Mouse (Mus musculus) limb, embryonic 11.5 days (tissue): ENCODE results near the gene Fgfr2. TPM values are rescaled to one million over a fixed set of nuclear protein-coding genes. Genes with fewer than 3 reads are reported as not detected.

ENCODE experiments used
- ATAC-seq: fragments of 200-750 bp; cut with Nextera tagmentation; 2 replicates; pipeline ENCODE4 v1.8.0; 2017; ENCODE audit warnings: low read depth; ENCODE audit not compliant: insufficient number of reproducible peaks, low FRiP score, low TSS enrichment
- DNase-seq: peaks from one replicate; pipeline ENCODE4 v3.0.0-alpha.2; 2015; ENCODE audit warnings: low spot score
- H3K27ac ChIP-seq: fragments of 300-500 bp; sonication (generic); replicated peaks from 2 replicates; pipeline ENCODE4 v1.5.1; 2014; ENCODE audit warnings: low read depth, mild to moderate bottlenecking, low read length
- H3K27me3 ChIP-seq: fragments of 300-500 bp; sonication (generic); 2 replicates; pipeline ENCODE4 v1.6.1; 2014; ENCODE audit warnings: mild to moderate bottlenecking, low read length, mixed read lengths; ENCODE audit not compliant: control insufficient read depth, insufficient read depth
- H3K36me3 ChIP-seq: fragments of 300-500 bp; sonication (generic); 2 replicates; pipeline ENCODE4 v1.6.1; 2014; ENCODE audit warnings: mild to moderate bottlenecking, low read length, moderate library complexity, mixed read lengths; ENCODE audit not compliant: control insufficient read depth, insufficient read depth
- H3K4me1 ChIP-seq: fragments of 300-500 bp; sonication (generic); 2 replicates; pipeline ENCODE4 v1.6.1; 2014; ENCODE audit warnings: low read length, mixed read lengths; ENCODE audit not compliant: control insufficient read depth, insufficient read depth
- H3K4me2 ChIP-seq: fragments of 300-500 bp; sonication (generic); 2 replicates; pipeline ENCODE4 v1.6.1; 2014; ENCODE audit warnings: low read depth, mild to moderate bottlenecking, moderate library complexity; ENCODE audit not compliant: severe bottlenecking
- H3K4me3 ChIP-seq: fragments of 300-500 bp; sonication (generic); 2 replicates; pipeline ENCODE4 v1.5.1; 2014; ENCODE audit warnings: low read depth, low read length
- H3K9ac ChIP-seq: fragments of 300-500 bp; sonication (generic); 2 replicates; pipeline ENCODE4 v1.6.1; 2014; ENCODE audit warnings: mild to moderate bottlenecking, low read length
- H3K9me3 ChIP-seq: fragments of 300-500 bp; sonication (generic); 2 replicates; pipeline ENCODE4 v1.6.1; 2016; ENCODE audit warnings: low read length; ENCODE audit not compliant: control insufficient read depth
- WGBS: fragments of 180-500 bp; shearing (Covaris S2); extraction: QIAGEN DNeasy Blood & Tissue Kit; methylation state at CpG from one replicate; pipeline ENCODE4 v1.1.7; 2014; 5-methylcytosine and 5-hydroxymethylcytosine counted together
- polyA plus RNA-seq: library from polyadenylated mRNA; unstranded; fragments of >200 nt; fragmentation: Nextera tagmentation; extraction: Ambion mirVana; gene quantifications from 2 replicates; pipeline ENCODE4 v1.2.1, GENCODE M21; 2014

Gene Fgfr2
- polyA plus RNA-seq, 1 experiment from 2014 or later = 60.1 TPM

DNA sequence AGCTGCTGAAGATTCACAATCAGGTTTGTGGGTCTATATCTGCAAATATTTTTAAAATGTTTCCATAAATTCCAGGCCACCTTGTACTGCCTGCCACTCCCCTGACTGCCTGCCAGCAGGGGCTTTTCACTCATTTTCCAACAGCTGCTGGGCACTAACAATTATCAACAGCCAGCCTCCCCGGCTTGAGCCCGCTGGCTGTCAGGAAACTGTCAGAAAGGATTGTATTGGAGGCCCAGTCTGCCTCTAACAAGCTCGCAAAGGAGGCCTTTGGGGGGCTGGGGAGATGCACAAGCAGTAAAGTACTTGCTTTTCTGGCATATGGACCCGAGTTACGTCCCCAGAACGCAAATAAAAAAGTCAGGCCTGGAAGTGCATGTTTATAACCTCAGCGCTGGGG, 664.7 kb downstream of the Fgfr2 start:
- 0 out of 2 replicates have a peak, but pooled peaks cover 3% of the 10 kb centered on the region for H3K4me1 ChIP-seq
- 24% methylated on average over 7 of the region's 7 CpGs for WGBS
- no peak overlapping the region for H3K27ac ChIP-seq
- H3K27me3 ChIP-seq = no peaks in the 10 kb centered on the region
- DNase-seq (peak; percentile 50), ATAC-seq (no peak)
- no peaks in the 10 kb centered on the region for H3K9me3 ChIP-seq
- no peak overlapping the region for H3K4me2 ChIP-seq
- no peak overlapping the region for H3K4me3 ChIP-seq
- no peaks in the 10 kb centered on the region for H3K36me3 ChIP-seq
- H3K9ac ChIP-seq = no peak overlapping the region

DNA sequence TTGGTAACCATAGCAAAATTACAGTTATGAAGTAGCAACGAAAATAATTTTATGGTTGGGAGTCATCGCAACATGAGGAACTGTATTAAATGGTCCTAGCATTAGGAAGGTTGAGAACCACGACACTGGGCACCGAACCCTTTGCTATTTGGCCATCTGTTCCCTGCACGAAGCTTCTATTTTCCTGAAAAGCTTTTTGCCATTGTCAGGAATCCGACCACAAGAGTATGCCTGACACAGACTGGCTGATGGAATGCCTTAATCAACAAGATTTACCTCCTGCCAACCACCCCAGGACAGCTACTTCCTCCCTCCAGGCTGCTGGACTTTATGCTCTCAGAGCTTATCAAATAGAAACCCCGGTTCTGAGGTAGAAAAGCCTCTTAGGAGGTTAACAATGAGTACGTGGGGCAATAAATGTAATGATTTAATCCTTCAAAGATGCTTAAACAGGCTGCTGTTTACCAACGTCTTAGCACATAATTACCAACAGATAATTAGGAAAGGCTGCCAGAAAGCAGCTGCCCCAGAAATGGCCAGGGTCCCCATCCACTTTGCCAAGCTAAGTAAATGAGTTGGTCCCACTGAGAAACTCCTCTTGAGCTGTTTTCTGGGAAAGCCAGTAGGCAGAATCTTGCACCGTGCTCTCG, 668.0 kb downstream of the Fgfr2 start:
- Histone ChIP-seq H3K36me3 (no peaks in the 10 kb centered on the region), H3K9me3 (no peaks in the 10 kb centered on the region), H3K4me2 (no peak overlapping the region), H3K27ac (no peak overlapping the region), H3K4me1 (0 out of 2 replicates have a peak, but pooled peaks cover 3% of the 10 kb centered on the region), H3K27me3 (no peaks in the 10 kb centered on the region), H3K9ac (no peak overlapping the region), H3K4me3 (no peak overlapping the region)
- DNase-seq = peak; percentile 26
- 24% methylated on average over 11 of the region's 11 CpGs for WGBS
- no peak for ATAC-seq

DNA sequence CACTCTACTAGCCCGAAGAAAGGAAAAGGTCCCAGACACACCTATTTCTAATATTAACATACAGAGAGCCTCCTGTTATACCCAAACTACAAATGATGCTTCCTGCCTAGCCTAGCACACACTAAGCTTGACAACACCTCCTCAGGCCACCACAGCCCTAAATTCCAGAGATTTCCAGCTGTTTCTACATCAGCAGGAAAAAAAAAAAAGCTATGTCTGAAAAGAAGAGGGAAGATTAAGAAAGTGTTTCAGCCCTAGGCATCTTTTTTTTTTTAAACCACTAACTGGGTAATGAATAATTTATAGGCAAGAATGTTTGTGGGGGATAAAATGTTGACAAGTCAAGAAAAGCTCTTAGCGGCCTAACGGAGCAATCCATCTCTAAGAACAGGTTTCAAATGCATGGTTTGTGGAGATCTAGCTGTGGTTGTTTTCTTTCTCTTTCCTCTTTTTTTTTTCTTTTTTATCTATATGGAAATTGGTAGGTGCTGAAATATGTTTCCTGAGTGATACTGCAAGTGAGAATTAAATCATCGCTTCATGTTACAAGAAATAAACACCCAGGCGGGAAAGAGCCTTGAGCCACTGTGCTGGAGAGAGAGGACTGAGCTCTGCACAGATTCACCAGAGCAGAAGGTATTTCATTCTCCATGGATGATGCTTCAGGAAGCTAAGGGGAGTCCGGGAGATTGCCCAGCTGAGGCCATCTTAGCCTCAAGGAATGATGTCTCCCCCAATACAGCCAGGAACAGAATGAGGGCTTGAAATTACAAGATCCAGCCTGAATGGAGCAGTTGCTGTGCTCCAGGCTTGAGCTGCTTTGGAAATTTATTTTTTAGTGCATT, 673.0 kb downstream of the Fgfr2 start:
- H3K4me2 ChIP-seq = no peak overlapping the region
- no peaks in the 10 kb centered on the region for H3K4me1 ChIP-seq
- DNase-seq = no peak
- H3K27ac ChIP-seq = no peak overlapping the region
- no peaks in the 10 kb centered on the region for H3K9me3 ChIP-seq
- H3K27me3 ChIP-seq = no peaks in the 10 kb centered on the region
- no peaks in the 10 kb centered on the region for H3K36me3 ChIP-seq
- WGBS = 89% methylated on average over 6 of the region's 6 CpGs
- H3K9ac ChIP-seq = no peak overlapping the region
- H3K4me3 ChIP-seq = no peak overlapping the region
- no peak for ATAC-seq

DNA sequence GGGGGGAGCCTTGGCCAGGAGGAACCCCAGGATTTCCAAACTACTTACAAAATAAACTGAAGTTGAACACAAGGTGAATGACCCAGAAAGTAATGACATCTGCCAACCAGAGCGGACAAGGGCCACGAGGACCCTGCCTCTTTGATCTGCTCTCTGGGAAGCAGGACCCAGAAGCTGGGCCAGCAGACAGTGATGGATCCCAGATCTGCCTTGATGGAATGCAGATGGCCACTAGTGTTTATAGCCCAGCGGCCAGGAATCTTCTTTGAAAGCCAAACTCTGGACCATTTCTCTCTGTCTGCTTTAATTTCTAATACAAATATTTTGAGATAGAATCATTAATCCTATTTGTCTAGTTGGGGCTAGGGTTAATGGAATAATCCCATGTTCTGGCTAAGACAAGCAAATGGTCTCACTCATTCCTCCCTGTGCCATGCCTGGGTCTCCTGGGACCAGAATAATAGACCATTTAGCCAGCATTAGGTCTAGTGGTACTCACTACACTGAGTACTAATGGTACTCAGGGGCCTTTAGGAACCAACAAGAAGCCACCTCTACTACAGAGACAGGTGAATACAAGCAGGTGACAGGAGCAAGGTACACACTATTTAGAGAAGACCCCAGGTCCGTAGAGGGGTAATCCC, 674.5 kb downstream of the Fgfr2 start:
- Histone ChIP-seq H3K4me3 (no peak overlapping the region), H3K9me3 (no peaks in the 10 kb centered on the region), H3K4me2 (no peak overlapping the region), H3K36me3 (no peaks in the 10 kb centered on the region), H3K27me3 (no peaks in the 10 kb centered on the region), H3K4me1 (peaks cover 1% of the 10 kb centered on the region; the same call in 1 of the 2 replicates), H3K9ac (no peak overlapping the region), H3K27ac (no peak overlapping the region)
- ATAC-seq (no peak), DNase-seq (peak; percentile 43)
- WGBS = 33% methylated on average over 4 of the region's 4 CpGs

DNA sequence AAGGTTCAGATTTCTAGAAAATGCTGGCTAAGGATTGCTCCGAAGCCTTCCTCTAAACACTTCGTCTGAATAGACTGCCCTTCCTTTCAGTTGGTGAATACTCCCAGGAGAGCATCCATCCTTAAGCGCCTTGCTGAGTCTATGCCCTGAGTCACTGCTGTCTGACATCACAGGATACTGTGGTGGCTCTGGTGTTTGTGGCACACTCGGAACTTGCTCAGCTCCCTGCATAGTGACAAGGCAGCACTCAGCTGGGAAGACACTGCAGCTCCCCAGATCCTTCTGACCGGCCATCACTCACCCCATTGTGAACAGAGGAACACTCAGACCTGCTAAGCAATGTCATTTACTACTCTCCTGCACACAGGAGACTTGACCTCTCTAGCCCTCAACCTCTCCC, 675.6 kb downstream of the Fgfr2 start:
- no peak overlapping the region for H3K27ac ChIP-seq
- ATAC-seq = no peak
- H3K27me3 ChIP-seq = no peaks in the 10 kb centered on the region
- no peak for DNase-seq
- H3K9ac ChIP-seq = no peak overlapping the region
- H3K36me3 ChIP-seq = no peaks in the 10 kb centered on the region
- H3K9me3 ChIP-seq = no peaks in the 10 kb centered on the region
- WGBS = 80% methylated on average over 5 of the region's 5 CpGs
- H3K4me1 ChIP-seq = peaks cover 3% of the 10 kb centered on the region; the same call in 1 of the 2 replicates
- no peak overlapping the region for H3K4me2 ChIP-seq
- H3K4me3 ChIP-seq = no peak overlapping the region

DNA sequence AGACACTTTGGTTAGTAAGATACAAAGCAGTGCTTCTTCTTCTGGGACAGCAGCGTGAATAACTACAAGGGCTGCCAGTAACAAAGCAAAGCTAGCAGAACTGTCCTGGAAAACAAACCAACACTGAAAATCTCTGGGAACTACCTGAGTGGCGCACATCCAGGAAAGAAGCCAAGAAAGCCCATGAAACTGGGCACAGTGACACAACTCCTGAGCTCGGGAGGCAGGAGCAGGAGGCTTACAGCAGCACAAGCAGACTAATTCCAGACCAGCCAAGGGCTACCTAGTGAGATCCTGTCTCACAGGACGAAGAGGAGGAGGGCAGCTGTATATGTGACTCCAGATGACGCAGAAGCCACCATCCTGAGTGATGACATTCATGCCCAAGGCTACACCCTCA, 676.3 kb downstream of the Fgfr2 start:
- no peak overlapping the region for H3K4me3 ChIP-seq
- no peak overlapping the region for H3K4me2 ChIP-seq
- H3K9me3 ChIP-seq = no peaks in the 10 kb centered on the region
- WGBS = 75% methylated on average over 5 of the region's 5 CpGs
- H3K27ac ChIP-seq = no peak overlapping the region
- H3K4me1 ChIP-seq = peaks cover 3% of the 10 kb centered on the region; the same call in 1 of the 2 replicates
- no peaks in the 10 kb centered on the region for H3K27me3 ChIP-seq
- H3K9ac ChIP-seq = no peak overlapping the region
- ATAC-seq = no peak
- DNase-seq = no peak
- no peaks in the 10 kb centered on the region for H3K36me3 ChIP-seq

DNA sequence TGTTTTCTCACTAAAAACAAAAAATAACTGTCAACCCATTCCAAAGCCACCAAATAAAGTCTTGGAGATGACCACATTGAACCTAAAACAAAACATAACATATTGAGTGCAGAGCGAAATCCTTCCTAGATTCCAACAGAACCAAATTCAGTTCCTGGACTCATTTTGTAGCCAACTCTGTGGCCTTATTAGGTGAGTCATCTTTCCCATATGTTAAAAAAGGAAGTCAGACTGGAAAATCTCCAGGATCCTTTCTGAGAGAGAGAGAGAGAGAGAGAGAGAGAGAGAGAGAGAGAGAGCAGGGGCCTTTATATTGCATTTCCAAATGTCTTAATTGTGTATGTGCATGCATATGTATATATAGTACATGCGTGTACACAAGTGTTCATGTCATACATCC, 678.9 kb downstream of the Fgfr2 start:
- Histone ChIP-seq H3K4me1 (peaks cover 3% of the 10 kb centered on the region; the same call in 1 of the 2 replicates), H3K27ac (no peak overlapping the region), H3K27me3 (no peaks in the 10 kb centered on the region), H3K4me2 (no peak overlapping the region), H3K4me3 (no peak overlapping the region), H3K9ac (no peak overlapping the region), H3K36me3 (no peaks in the 10 kb centered on the region), H3K9me3 (no peaks in the 10 kb centered on the region)
- 86% methylated on average over 2 of the region's 2 CpGs for WGBS
- DNase-seq (no peak), ATAC-seq (no peak)

DNA sequence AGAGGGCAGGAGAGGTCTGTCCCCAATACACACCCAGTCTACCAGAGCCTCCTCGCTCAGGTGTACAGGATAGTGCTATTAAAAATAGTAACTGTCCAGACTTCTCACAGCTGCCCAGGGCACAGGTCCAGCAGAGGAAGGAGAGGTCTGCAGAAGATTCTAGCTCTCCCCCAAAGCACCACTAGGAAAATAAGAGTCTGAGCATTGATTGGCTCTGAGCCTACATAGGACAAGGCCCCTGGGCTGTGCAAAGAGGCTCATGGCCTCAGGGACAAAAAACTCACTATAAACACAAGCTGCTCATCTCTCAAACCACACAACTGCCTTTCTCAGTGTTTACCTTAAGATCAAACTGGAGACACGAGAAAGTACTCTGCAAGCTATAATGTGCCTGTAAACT, 679.4 kb downstream of the Fgfr2 start:
- Histone ChIP-seq H3K27ac (no peak overlapping the region), H3K9ac (no peak overlapping the region), H3K36me3 (no peaks in the 10 kb centered on the region), H3K4me1 (peaks cover 3% of the 10 kb centered on the region; the same call in 1 of the 2 replicates), H3K4me3 (no peak overlapping the region), H3K4me2 (no peak overlapping the region), H3K9me3 (no peaks in the 10 kb centered on the region), H3K27me3 (no peaks in the 10 kb centered on the region)
- WGBS = 54% methylated on average over 2 of the region's 2 CpGs
- no peak for ATAC-seq
- no peak for DNase-seq
